Mouse (Mus musculus) lung, embryonic 14.5 days (tissue): ENCODE data around the gene Abhd11. TPM values are rescaled to one million over a fixed set of nuclear protein-coding genes. Genes with fewer than 3 reads are reported as not detected.
A peak's percentile ranks its signal among the peaks of the same experiment; 100 is the strongest.

Experiments used
- ATAC-seq: fragments of 200-750 bp; cut with Nextera tagmentation; 2 replicates; pipeline ENCODE4 v1.8.0; 2017; ENCODE audit warnings: mild to moderate bottlenecking, moderate TSS enrichment, moderate library complexity; ENCODE audit not compliant: insufficient read depth
- DNase-seq: peaks from one replicate; pipeline ENCODE4 v3.0.0-alpha.2; 2015
- H3K27ac ChIP-seq: fragments of 300-500 bp; sonication (generic); 2 replicates; pipeline ENCODE4 v1.5.1; 2014; ENCODE audit warnings: low read depth, mild to moderate bottlenecking, moderate library complexity
- H3K27me3 ChIP-seq: fragments of 300-500 bp; sonication (generic); 2 replicates; pipeline ENCODE4 v1.6.1; 2014; ENCODE audit warnings: low read length, control low read depth; ENCODE audit not compliant: insufficient read depth
- H3K36me3 ChIP-seq: fragments of 300-500 bp; sonication (generic); 2 replicates; pipeline ENCODE4 v1.6.1; 2014; ENCODE audit warnings: control low read depth; ENCODE audit not compliant: insufficient read depth
- H3K4me1 ChIP-seq: fragments of 300-500 bp; sonication (generic); 2 replicates; pipeline ENCODE4 v1.6.1; 2014; ENCODE audit warnings: antibody characterized with exemption, control low read depth; ENCODE audit not compliant: insufficient read depth
- H3K4me2 ChIP-seq: fragments of 300-500 bp; sonication (generic); 2 replicates; pipeline ENCODE4 v1.6.1; 2014; ENCODE audit warnings: mild to moderate bottlenecking
- H3K4me3 ChIP-seq: fragments of 300-500 bp; sonication (generic); 2 replicates; pipeline ENCODE4 v1.5.1; 2014; ENCODE audit warnings: low read depth, low read length
- H3K9ac ChIP-seq: fragments of 300-500 bp; sonication (generic); 2 replicates; pipeline ENCODE4 v1.6.1; 2014
- H3K9me3 ChIP-seq: fragments of 300-500 bp; sonication (generic); 2 replicates; pipeline ENCODE4 v1.6.1; 2016; ENCODE audit warnings: low read depth, low read length, control low read depth
- CTCF ChIP-seq: IDR thresholded peaks from 2 replicates; pipeline ENCODE4 v1.5.1; 2016; ENCODE audit warnings: antibody characterized with exemption, low read depth
- WGBS: fragments of 180-500 bp; shearing (Covaris S2); extraction: QIAGEN DNeasy Blood & Tissue Kit; methylation state at CpG from one replicate; pipeline ENCODE4 v1.1.7; 2014; 5-methylcytosine and 5-hydroxymethylcytosine counted together
- polyA plus RNA-seq: library from polyadenylated mRNA; unstranded; fragments of >200 nt; fragmentation: Nextera tagmentation; extraction: Ambion mirVana; gene quantifications from 2 replicates; pipeline ENCODE4 v1.2.1, GENCODE M21; 2014

Abhd11 gene
- polyA plus RNA-seq, 1 experiment from 2014 or later = 71.0 TPM

- H3K4me2 ChIP-seq = no peak overlapping the region
- no peak overlapping the region for H3K9ac ChIP-seq
- H3K36me3 ChIP-seq = no peaks in the 10 kb centered on the region
- H3K4me1 ChIP-seq = no peaks in the 10 kb centered on the region; the same call in 1 of the 2 replicates
- H3K4me3 ChIP-seq = no peak overlapping the region
- no peak for TF ChIP-seq CTCF
- no peak for DNase-seq
- no peak overlapping the region for H3K27ac ChIP-seq
- no peak for ATAC-seq
- no peaks in the 10 kb centered on the region for H3K27me3 ChIP-seq
- H3K9me3 ChIP-seq = no peaks in the 10 kb centered on the region
- WGBS = 45% methylated on average over 2 of the region's 2 CpGs
These were observed 34.0 kb upstream of the Abhd11 start for GRCm38 (mm10) chr5:134974921-134975320.

GRCm38 (mm10) chr5:134976164-134976563, 32.8 kb upstream of the Abhd11 start:
- ATAC-seq (no peak), DNase-seq (no peak)
- Histone ChIP-seq H3K4me3 (no peak overlapping the region), H3K9ac (no peak overlapping the region), H3K4me2 (no peak overlapping the region), H3K9me3 (no peaks in the 10 kb centered on the region), H3K36me3 (no peaks in the 10 kb centered on the region), H3K4me1 (no peaks in the 10 kb centered on the region; the same call in 1 of the 2 replicates), H3K27ac (no peak overlapping the region), H3K27me3 (no peaks in the 10 kb centered on the region)
- TF ChIP-seq CTCF = no peak
- 73% methylated on average over 2 of the region's 2 CpGs for WGBS

DNA sequence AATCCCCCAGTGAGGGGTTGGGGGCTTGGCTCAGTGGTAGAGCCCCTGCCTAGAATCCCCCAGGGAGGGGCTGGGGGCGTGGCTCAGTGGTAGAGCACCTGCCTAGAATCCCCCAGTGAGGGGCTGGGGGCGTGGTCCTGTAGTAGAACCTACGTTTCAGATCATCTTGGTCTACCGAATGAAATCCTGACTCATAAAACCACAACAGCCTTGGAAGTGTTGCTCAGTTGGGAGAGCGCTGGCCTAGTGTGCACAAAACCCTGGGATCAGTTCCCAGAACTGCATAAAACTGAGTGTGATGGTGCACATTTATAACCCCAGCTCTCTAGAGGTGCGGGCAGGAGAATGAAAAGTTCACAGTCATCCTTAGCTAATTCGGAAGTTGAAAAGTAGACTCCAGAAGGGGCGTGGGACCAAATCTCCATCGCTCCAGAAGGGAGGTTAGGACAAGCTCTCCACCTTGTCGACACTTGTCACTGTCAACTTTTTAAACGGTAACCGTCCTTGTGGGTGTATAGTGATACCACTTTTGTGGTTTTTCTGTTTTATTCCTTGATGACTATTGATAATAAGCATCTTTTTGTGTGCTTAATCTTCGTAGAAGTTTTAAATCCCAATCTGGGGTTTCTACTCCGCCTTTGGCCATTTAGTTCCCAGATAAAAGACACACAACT, 32.2 kb upstream of the Abhd11 start:
- no peak overlapping the region for H3K9ac ChIP-seq
- ATAC-seq (no peak), DNase-seq (no peak)
- H3K4me2 ChIP-seq = no peak overlapping the region
- no peaks in the 10 kb centered on the region; the same call in 1 of the 2 replicates for H3K4me1 ChIP-seq
- H3K36me3 ChIP-seq = no peaks in the 10 kb centered on the region
- WGBS = 78% methylated on average over 14 of the region's 14 CpGs
- no peak overlapping the region for H3K27ac ChIP-seq
- H3K27me3 ChIP-seq = no peaks in the 10 kb centered on the region
- H3K9me3 ChIP-seq = no peaks in the 10 kb centered on the region
- no peak overlapping the region for H3K4me3 ChIP-seq
- no peak for TF ChIP-seq CTCF

DNA sequence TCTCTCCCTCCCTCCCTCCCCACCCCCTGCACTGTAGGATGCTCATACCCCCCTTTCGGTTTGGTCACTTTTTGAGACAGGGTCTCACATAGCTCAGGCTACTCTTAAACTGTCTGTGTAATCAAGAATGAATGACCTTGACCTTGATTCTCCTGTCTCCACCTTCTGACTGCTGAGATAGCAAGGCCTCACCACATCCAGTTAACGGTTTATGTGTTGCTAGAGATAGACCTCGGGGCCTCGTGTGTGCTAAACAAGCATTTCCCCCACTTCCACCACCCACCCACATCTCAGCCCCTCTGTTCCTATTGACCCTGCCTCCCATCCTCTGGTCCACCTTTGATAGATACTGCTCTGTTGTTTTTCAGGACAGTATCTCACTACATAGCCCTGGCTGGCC, 31.1 kb upstream of the Abhd11 start:
- Histone ChIP-seq H3K4me2 (no peak overlapping the region), H3K9ac (no peak overlapping the region), H3K4me1 (no peaks in the 10 kb centered on the region; the same call in 1 of the 2 replicates), H3K27me3 (no peaks in the 10 kb centered on the region), H3K4me3 (no peak overlapping the region), H3K9me3 (no peaks in the 10 kb centered on the region), H3K36me3 (no peaks in the 10 kb centered on the region), H3K27ac (no peak overlapping the region)
- TF ChIP-seq CTCF = no peak
- WGBS = 78% methylated on average over 4 of the region's 4 CpGs
- ATAC-seq (no peak), DNase-seq (no peak)

GRCm38 (mm10) chr5:134981149-134981548, 27.8 kb upstream of the Abhd11 start:
- H3K4me1 ChIP-seq = no peaks in the 10 kb centered on the region
- no peak overlapping the region for H3K4me3 ChIP-seq
- no peaks in the 10 kb centered on the region for H3K9me3 ChIP-seq
- H3K27ac ChIP-seq = no peak overlapping the region
- H3K9ac ChIP-seq = no peak overlapping the region
- ATAC-seq = no peak
- no peak overlapping the region for H3K4me2 ChIP-seq
- H3K36me3 ChIP-seq = no peaks in the 10 kb centered on the region
- TF ChIP-seq CTCF = no peak
- DNase-seq = no peak
- 60% methylated on average over 10 of the region's 10 CpGs for WGBS
- peaks cover 19% of the 10 kb centered on the region for H3K27me3 ChIP-seq

DNA sequence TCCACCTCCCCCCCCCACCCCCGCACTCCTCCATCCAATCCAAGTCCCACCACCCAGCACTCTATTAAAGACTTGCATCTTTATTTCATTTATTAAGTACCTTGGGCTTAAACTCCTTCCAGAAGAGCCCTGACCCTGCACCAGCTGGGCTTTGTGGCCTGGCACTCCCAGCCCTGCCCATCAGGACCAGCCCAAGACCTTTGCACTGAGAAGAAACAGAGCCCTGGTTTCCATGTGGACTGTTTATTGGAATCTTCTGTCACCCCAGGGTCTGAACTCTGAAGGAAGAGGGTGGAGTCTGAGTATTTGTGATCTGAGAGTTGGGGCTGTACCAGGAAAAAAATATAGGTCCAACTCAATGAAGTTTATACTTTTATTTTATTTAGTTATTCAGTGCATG, 25.8 kb upstream of the Abhd11 start:
- Histone ChIP-seq H3K4me2 (no peak overlapping the region), H3K4me3 (no peak overlapping the region), H3K9me3 (no peaks in the 10 kb centered on the region), H3K9ac (no peak overlapping the region), H3K4me1 (no peaks in the 10 kb centered on the region), H3K27ac (no peak overlapping the region), H3K27me3 (peaks cover 39% of the 10 kb centered on the region), H3K36me3 (no peaks in the 10 kb centered on the region)
- 53% methylated on average over 1 of the region's 1 CpGs for WGBS
- no peak for TF ChIP-seq CTCF
- ATAC-seq = no peak
- DNase-seq = no peak

- no peak overlapping the region for H3K4me3 ChIP-seq
- no peak for DNase-seq
- WGBS = 10% methylated on average over 3 of the region's 3 CpGs
- H3K4me2 ChIP-seq = no peak overlapping the region
- no peaks in the 10 kb centered on the region for H3K9me3 ChIP-seq
- no peak for TF ChIP-seq CTCF
- no peaks in the 10 kb centered on the region for H3K36me3 ChIP-seq
- peak overlapping the region; percentile 29; the same call in 1 of the 2 replicates for H3K9ac ChIP-seq
- H3K27ac ChIP-seq = no peak overlapping the region
- no peak for ATAC-seq
- no peaks in the 10 kb centered on the region for H3K4me1 ChIP-seq
- H3K27me3 ChIP-seq = peaks cover 39% of the 10 kb centered on the region
These were observed 25.2 kb upstream of the Abhd11 start for GRCm38 (mm10) chr5:134983771-134984170.
